Mouse (Mus musculus): ENCODE results near the gene Usp1.

The Usp1 gene

GRCm38 (mm10) chr4:98979976-98980375 lies 56.4 kb downstream of the Usp1 start:
- DNase-seq (ENCODE audit: low spot score) = peak; percentile 29

- no peak for DNase-seq (ENCODE audit: low spot score)
These were observed 61.1 kb downstream of the Usp1 start for GRCm38 (mm10) chr4:98984701-98985100.
